Mouse (Mus musculus) gastrocnemius, adult 18-20 months (tissue): ENCODE measurements around the gene Tesk2. TPM values are rescaled to one million over a fixed set of nuclear protein-coding genes. Genes with fewer than 3 reads are reported as not detected.
"Not testable (repeated sequence)": the region's sequence is repeated elsewhere in the genome, so short reads cannot be mapped to it uniquely, and the experiment has no call there.

Experiments
- DNase-seq: peaks from one replicate; pipeline ENCODE4 v3.0.0; 2021; ENCODE audit warnings: low spot score
- total RNA-seq, 2 experiments: library from RNA; stranded (reverse); gene quantifications; 2 replicates each; pipeline ENCODE4 v1.2.3; 2021

The Tesk2 gene
- total RNA-seq, 2 experiments from 2014 or later = 1.6 to 1.8 TPM

DNA sequence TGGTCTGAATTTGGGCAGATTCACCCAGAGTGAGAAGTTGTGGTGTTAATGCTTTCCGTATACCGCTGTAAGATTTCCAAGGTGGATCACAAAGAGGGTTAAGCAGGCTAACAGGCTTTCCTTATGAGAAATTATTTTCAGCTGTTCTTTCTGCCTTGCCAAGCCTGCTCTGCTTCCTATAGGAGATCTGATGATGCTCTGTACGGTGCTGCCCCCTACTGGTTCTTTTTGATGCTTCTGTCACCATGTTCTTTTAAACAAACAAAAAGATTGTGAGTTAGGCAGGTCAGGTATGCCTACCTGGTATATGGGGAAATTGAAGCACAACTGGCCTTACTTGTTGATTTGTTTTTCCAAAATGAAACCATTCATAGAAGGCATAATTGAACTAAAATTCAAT is 68.2 kb downstream of the Tesk2 start:
- peak; percentile 84 for DNase-seq

DNA sequence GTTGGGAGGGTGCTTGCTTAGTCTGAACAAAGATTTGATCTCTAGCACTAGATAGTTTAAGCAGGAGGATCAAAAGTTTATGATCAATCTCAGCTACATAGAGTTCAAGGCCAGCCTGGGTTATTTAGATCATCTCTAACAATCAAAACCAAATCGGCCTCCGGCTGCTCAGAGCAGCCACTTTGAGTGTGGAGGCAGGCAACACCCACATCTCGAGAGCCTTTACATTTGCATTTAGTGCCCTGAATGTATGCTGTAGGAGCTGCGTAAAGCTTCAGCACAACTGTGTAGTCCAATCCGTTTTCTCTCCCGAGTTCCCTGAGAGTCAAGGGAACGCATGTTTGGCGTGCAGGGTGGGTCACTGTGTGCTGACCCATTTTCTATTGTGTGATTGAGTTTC is 71.7 kb downstream of the Tesk2 start:
- DNase-seq = no peak

DNA sequence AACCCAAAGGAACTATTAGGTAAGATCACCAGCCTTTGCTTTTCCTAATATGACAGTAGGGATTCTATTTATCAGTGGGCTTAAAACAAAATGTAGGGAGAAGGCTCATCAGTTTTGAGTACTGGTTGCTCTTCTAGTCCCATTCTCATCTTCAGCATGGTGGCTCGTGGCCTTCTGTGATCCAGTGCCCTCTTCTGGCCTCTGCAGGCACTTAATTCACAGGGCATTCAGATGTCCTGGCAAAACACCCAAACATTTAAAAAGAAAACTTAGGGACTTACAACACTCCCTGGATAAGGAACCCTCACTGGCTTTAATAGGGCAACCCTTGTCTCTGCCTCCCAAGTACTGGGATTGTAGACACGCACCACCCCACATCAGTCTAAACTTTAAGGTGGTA is 73.5 kb downstream of the Tesk2 start:
- DNase-seq = no peak

DNA sequence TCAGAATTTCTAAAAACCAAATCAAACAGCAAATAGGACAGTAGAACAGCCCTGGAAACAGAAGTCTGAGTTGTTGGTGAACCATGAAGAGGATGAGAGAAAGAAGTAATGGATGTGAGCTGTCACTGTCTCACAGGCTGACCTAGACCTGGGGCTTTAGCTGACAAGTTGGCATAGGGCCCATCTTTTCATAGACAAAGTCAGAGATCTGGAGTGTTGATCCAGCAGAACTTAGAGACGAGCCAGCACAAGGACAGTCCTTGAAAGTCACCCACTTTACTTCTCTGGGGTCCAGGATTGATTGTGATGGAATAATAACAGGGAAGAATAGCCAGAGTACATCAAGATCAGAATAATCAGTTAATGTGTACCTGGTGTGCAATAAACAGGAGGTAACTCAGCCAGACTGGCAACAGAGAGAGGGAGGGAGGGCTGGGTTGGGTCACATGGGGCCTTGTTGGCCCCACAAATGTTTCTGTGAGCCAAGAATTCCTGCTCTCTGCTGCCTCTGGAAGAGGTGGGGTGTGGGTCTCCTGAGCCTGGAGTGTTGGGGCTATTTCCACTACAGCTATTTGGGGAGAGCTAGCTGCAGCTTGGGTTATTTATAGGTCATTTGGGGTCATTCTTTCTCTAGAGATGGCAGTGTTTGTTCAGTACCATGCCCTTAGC is 75.8 kb downstream of the Tesk2 start:
- peak; percentile 37 for DNase-seq

DNA sequence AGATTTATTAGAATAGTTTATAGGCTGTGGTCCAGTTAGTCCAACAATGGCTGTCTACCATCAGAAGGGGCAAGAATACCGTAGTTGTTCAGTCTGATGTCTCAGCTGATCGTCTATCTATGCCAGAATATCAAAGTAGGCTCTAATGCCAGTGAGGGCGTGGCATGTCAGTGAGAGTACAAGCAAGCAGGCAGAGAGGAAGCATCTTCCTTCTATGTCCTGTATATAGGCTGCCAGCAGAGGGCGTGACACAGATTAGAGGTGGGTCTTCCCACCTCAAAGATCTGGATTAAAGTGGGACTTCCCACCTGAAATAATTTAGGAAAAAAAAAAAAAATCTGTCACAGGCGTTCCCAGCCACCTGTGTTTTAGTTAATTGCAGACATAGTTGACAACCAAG is 79.2 kb downstream of the Tesk2 start:
- DNase-seq = no peak

DNA sequence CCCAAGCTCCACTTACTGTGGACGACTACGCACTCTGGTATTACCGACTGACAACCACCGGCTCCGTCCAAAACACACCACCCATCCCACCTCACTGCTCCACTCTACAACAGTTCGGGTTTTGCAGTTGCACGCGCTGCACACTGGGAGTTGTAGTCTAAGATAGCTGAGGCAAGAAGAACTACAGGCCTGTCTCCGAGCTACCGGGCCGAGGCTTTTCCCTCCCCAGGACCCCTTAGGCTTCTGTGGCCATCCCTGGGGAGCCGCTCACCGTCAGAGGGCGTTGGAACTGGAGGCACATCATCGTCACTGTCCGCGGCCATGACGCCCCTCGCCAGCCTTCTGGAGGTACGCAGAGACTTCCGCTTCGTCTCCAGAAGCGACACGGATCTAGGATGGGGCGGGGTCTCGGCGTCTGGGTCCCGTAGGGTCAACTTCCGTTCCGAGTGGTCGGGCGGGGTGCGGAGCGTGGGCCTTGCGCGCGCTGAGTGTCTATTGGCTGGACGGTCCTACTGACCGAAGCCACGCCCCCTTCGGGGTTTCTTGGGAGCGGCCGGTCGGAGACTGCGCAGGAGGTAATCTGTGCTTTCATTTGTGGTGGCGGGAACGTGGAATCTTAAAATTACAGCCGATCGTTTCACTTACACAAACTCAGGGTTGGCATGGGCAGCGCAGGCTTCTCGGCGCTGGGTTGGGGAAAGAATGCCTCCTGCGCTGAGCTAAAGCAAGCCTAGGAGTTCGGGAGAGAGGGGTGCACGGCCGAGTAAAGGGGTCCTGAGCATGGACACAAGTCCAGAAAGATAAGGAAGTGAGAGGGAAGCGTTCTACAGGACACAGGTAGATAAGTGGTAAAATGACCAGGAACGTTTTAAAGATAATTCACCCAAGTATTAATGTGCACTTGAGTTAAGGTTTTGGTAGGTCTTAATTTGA is 86.7 kb downstream of the Tesk2 start, which contains the start of the genes Toe1 and Mutyh:
Toe1 (minus strand) TSS at position 444 of the 933 bp plus-strand sequence.
Mutyh (plus strand) TSS at position 527 of the 933 bp plus-strand sequence.
- peak; percentile 94 for DNase-seq

DNA sequence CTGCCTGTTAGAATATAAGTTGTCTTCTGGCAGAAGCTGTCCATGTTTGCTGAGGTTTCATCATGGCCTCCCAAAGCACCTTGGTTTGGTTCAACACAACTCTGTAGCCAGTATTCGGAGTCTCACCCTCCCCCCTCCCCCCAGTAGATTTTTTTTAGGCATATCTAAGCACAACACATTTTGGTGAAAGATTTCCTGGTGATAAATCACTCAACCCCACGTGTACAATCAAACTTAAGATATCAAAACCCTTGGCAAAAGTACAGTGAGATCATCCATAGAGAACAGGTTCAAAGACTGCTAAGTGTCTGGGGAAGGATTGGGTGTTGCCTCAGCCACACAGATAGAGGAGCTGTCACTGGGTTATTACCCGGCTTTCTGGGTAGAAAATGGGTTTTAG is 90.3 kb downstream of the Tesk2 start:
- DNase-seq = no peak

DNA sequence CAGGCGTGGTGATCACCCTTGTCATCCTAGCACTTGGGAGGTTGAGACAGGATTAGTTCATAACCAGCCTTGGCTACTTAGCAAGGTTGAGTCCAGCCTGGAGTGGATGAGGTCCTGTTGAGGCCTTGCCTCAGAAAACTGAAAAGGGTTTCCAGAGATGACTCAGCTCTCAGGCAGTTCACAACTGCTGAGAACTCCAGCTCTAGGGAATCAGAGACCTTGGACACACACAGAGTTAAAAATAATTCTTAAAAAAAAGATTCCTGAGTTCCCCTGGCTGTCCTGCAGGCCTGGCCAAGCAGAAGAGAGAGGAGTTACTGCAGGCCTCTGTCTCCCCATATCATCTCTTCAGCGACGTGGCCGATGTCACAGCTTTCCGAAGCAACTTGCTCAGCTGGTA is 94.5 kb downstream of the Tesk2 start:
- DNase-seq = no peak

DNA sequence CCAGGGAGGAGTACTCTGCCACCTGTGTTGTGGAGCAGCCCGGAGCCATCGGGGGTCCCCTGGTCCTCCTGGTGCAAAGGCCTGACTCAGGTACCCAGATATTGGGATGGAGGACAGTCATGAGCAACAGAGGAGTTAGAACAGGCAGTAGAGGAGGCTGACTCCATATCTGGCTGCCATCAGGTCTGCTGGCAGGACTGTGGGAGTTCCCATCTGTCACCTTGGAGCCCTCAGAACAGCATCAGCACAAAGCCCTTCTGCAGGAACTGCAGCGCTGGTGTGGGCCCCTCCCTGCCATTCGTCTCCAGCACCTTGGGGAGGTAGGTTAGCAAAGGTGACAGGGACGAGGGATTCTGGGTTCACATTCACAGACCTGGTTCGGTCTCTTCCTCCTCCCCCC is 96.7 kb downstream of the Tesk2 start:
- DNase-seq = no peak

DNA sequence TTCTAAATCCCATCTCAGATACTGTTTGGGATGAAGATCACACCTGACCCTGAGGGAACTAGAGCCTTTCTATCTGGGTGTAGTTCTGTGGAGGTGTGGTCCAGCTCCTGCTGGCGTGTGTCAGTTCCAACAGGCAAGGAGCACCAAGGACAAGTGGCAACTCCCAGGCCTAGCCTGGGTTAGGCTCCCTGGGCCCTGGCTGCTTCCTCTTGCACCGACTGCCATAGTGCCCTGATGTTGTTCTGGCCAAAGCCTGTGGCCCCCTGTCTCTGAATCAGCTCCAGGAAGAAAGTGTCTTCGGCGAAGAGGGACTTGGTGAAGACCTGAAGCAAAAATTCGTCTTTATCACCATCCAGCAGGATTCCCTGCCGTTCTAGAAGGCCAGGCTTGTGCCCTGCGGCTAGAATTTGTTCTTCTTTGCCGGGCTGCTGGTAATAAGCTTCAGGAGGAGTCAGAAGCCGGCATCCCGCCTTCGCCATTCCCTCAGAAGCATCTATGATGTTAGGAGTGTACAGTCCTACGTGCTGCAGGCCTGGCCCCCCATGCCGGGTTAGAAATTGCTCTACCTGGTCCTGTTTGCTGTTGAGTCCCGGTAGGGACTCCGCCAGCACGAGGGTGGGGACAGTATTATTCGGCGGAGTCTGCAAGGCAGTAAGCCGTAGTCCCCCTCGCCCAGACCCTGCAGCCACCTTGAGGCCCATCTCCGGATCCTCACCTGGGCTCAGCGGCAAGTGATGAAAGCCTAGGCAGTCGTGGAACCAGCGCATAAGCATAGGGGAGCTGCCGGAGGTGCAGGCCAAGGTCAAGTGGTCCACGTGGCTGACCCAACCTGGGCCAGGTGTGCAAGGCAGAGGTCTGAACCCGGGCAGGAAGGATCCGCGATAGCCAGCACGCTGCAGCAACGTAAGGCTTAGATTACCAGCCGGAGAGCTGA is 99.5 kb downstream of the Tesk2 start:
- DNase-seq = no peak

DNA sequence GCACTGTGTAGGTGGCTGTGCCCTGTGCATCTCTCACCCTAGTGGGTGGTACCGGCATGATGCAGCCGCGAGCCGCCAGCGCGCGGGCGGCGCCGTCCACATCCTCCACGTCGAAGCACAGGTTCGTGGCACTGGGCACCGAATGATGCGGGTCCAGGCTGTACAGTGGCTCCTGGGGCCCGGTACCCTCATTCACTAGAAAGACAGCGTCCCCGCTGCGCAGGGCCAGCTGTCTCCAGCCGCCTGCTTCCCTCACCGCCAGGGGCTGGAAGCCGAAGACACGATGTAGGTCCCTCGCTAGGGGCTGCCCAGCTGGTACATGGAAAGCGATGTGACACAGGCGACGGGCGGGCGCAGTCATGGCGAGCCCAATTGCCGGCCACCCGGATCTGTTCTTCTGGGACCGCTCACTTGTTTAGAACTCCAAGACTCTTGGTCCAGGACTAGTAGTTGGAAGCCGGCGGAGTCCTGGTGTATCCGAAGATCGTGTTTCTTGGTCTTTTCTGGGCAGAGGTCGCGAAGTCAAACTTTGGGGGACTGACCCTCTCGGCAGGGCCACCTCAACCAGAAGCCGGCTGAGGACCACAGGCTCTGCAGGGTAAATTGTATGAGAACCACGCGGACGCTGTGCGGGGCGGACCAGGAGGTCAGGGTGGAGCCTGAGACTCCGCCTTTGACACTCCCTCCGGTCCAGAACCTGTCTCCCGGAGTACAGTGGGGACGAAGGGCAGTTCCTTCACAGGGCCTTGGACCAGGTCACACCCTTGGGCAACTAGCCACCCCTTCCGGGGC is 100.3 kb downstream of the Tesk2 start:
- DNase-seq = peak; percentile 80

DNA sequence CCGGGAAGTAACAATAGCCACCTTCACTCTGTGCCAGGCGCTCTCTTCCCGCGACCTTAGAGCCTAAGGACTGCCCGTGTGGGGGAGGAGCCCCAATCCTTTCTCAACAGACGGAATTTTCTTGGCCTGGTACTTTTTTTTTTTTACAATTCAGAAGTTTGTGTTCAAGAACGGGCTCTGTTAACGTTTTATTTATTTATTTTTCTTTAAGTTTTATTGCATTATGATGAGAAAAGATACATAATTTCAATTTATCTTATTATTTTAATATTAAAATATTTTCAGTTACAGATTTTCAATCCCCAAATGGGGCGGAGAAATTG is 100.9 kb downstream of the Tesk2 start, which contains the start of gene Hpdl:
Hpdl (minus strand) TSS at position 14 of the 323 bp plus-strand sequence.
- DNase-seq = no peak

DNA sequence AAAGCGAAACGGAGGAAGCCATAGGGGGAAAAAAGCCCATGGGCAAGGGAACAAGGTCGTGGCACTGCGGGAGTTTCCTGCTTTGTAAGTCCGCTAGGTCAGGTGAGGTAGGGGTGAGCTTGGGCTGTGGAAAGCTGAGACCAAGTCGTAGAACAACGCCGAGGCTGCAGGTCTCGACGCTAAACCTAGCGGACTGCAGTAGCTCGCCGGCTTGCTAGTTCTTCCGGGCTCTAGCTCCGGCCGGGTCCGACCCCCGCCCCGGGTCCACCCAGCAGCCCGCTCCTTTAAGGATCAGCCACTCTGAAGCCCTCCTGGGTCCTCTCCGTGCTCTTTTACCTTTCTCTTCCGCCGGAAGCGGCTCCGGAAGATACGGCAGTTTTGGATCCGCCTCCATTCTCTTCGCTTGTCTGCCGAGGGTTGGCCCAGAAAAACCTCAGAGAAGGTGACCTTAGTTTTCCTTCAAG is 103.8 kb downstream of the Tesk2 start:
- peak; percentile 75 for DNase-seq

DNA sequence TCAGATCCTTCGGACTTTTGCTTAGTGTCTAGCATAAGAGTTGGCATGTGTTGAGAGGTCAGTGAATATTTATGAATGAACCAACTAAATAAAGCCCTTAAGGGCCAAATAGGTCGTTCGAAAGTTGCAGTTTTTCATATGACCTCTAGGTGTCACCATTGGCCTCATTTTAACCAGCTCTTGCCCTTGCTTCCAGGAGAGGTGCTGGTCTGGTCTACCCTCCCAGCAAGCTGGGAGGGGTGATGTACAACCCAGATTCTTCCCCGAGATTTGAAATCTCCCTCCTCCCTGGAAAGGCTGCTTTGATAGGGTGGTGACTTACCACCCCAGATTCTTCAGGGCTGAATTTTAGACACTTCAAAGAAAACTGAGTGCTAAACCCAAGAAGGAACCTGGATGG is 107.1 kb downstream of the Tesk2 start:
- DNase-seq = peak; percentile 34

DNA sequence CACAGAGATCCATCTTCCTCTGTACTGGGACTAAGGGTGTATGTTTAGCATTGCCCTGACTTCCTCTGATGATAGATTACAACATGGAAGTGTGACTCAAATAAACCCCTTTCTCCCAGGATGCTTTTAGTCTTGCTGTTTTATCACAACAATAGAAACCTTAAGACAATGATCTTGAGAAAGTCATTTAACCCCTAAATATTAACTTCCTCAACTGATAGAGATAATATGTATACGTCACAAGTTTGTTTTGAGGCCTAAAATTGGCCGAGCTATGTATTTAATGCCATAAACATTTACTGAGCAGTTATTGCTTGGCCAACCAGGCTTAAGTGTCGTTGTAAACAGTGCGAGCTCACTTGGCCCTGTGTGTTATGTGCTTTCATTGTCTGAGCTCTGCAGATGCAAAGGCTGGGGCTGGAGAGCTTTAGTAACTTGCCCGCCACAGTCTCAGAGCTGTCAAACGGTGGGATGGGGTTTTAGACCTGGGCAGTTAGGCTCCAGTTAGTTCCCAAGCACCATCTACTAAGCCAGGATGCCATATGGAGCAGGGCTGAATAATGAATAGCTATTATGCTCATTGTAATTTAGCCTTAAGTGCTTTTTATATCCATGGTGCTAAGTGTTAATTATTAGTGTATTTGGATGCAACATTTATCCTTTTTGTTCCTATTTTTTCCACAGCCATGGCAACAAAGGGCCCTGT is 108.8 kb downstream of the Tesk2 start:
- DNase-seq = no peak

DNA sequence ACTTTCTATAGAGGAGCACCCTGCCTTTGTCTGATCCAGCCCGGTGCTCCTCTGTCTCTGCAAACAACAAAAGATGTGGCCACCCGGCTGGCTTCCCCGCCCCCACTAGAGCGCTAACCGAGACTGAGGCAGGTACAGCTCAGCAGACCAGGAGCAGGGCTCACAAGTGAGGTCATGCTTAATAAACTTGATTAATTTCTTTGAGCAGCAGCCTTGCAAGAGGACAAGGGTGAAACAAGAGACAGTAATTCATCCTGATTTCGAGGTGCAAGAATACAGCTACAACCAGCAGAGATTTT is 109.3 kb downstream of the Tesk2 start:
- DNase-seq = no peak

DNA sequence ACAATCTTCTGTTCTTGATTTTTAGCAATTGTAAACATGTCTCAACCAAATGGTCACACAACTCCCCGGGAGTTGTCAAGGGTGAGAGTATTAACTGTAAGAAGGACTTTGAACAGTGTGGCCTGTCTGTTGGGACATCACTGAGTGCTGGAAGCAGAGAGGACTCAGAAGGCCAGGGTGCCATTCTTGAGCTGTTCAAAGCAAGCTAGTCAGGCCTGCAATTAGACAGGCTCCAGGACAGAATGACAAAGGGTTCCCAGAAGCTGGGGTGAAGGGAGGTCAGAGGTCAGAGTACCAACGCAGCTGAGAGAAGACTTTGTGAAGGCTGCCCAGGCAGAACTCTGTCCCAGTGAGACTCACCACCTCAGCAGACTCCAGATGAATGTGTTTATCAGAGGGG is 118.3 kb downstream of the Tesk2 start:
- DNase-seq = no peak

DNA sequence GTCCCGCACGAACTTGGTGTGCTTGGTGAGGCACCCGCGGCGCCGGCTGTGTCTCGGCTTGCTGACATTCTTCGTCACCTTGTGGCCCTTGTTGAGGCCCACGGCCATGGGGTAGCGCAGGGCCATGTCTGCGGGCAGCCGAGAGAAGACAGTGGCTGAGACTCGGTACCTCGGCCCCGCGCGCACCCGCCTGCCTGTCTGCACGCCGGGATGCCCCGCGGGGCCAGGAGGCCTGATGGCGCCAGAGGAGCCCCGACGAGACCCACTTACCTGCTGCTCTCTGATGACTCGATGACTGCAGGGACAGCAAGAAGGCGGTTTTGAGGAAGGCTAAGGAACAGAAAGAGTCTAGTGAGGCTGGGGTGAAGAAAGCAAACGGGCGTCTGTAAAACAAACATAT is 119.3 kb downstream of the Tesk2 start:
- not testable (repeated sequence) for DNase-seq

DNA sequence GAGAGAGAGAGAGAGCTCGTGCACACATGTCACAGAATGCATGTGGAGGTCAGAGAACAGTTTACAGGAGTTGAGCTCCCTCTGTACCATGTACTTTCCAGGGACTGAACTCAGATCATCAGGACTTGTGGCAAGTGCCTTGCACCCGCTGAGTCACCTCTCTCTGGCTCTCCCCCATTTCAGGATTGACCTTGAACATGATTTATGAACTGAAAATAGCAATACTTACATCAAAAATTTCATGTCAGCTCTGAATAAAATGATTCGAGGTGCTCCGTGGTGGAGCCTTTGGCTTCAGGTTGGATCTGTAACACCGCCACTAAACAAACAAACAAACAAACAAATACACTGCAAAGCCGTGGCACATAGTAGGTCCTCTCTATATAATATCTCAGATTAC is 120.1 kb downstream of the Tesk2 start:
- DNase-seq = no peak

DNA sequence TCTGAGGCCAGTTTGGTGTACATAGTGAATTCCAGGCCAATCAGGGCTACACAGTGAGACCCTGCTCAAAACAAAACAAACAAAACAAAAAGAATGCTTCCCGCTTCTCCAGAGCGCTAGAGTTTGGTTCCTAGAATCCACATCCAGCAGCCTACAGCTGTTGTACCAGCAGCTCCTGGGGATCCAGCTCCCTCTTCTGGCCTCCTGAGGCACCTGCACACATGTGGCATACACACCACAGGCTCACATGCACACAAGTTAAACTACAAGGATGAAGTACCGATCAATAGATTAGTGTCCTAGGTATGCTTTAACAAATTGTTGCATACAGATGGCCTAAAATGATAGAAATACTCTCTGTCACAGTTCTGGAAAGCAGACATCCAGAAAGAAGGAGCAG is 123.6 kb downstream of the Tesk2 start:
- DNase-seq = no peak
